Mouse (Mus musculus) limb, embryonic 13.5 days (tissue): ENCODE measurements around the gene Abhd12b. TPM values are rescaled to one million over a fixed set of nuclear protein-coding genes. Genes with fewer than 3 reads are reported as not detected.
"Not testable (repeated sequence)": the region's sequence is repeated elsewhere in the genome, so short reads cannot be mapped to it uniquely, and the experiment has no call there.

Experiments
- ATAC-seq: fragments of 200-750 bp; cut with Nextera tagmentation; 2 replicates; pipeline ENCODE4 v1.8.0; 2017; ENCODE audit warnings: low read depth, moderate number of reproducible peaks, moderate TSS enrichment; ENCODE audit not compliant: low FRiP score
- H3K27ac ChIP-seq: fragments of 300-500 bp; sonication (generic); 2 replicates; pipeline ENCODE4 v1.5.1; 2015; ENCODE audit warnings: inconsistent platforms, mild to moderate bottlenecking, moderate library complexity
- H3K27me3 ChIP-seq: fragments of 300-500 bp; sonication (generic); 2 replicates; pipeline ENCODE4 v1.6.1; 2015; ENCODE audit warnings: mild to moderate bottlenecking, inconsistent platforms
- H3K36me3 ChIP-seq: fragments of 300-500 bp; sonication (generic); 2 replicates; pipeline ENCODE4 v1.6.1; 2015; ENCODE audit warnings: inconsistent platforms, mild to moderate bottlenecking, moderate library complexity
- H3K4me1 ChIP-seq: fragments of 300-500 bp; sonication (generic); 2 replicates; pipeline ENCODE4 v1.6.1; 2015; ENCODE audit warnings: inconsistent platforms
- H3K4me2 ChIP-seq: fragments of 300-500 bp; sonication (generic); replicated peaks from 2 replicates; pipeline ENCODE4 v1.6.1; 2015; ENCODE audit warnings: inconsistent platforms, mild to moderate bottlenecking, moderate library complexity
- H3K4me3 ChIP-seq: fragments of 300-500 bp; sonication (generic); 2 replicates; pipeline ENCODE4 v1.5.1; 2015; ENCODE audit warnings: moderate library complexity, mild to moderate bottlenecking, inconsistent platforms
- H3K9ac ChIP-seq: fragments of 300-500 bp; sonication (generic); 2 replicates; pipeline ENCODE4 v1.6.1; 2015; ENCODE audit warnings: mild to moderate bottlenecking, inconsistent platforms
- H3K9me3 ChIP-seq: fragments of 300-500 bp; sonication (generic); 2 replicates; pipeline ENCODE4 v1.6.1; 2016; ENCODE audit warnings: inconsistent platforms
- WGBS: fragments of 180-500 bp; shearing (Covaris S2); methylation state at CpG from one replicate; pipeline ENCODE4 v1.1.7; 2015; 5-methylcytosine and 5-hydroxymethylcytosine counted together
- polyA plus RNA-seq: library from polyadenylated mRNA; unstranded; fragments of >200 nt; fragmentation: Nextera tagmentation; extraction: Ambion mirVana; gene quantifications from 2 replicates; pipeline ENCODE4 v1.2.1, GENCODE M21; 2015

The Abhd12b gene
- polyA plus RNA-seq, 1 experiment from 2014 or later, result not detected

DNA sequence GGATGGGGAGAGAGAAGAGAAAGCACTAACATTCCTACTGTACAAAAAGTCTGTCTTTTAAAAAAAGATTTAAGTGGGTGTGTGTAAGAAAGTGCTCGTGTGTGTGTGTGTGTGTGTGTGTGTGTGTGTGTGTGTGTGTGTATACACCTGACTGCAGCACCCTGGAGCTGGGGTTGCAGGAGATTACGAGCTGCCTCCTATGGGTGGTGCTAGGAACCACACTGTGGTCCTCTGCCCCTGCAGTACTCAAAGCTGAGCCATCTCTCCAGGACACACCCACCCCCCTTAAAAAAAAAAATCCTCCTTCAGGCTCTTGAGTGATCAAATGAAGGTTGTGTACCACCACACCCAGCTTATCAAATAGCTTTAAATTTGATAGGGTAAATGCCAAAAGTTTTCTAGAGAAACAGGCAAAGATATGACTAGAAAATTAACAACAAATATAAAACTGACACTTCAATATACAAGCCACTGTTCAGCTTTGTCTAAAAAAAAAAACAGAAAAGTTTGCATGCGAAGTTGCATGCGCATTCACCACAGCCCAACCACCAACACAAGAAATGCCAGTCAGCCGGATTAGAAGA lies 12.9 kb upstream of the Abhd12b start:
- no peak overlapping the region for H3K9ac ChIP-seq
- no peak overlapping the region for H3K4me2 ChIP-seq
- no peak for ATAC-seq
- H3K27me3 ChIP-seq, result no peaks in the 10 kb centered on the region
- no peaks in the 10 kb centered on the region for H3K4me1 ChIP-seq
- H3K36me3 ChIP-seq, result no peaks in the 10 kb centered on the region
- H3K4me3 ChIP-seq, result no peak overlapping the region
- 87% methylated on average over 5 of the region's 5 CpGs for WGBS
- no peaks in the 10 kb centered on the region for H3K9me3 ChIP-seq
- no peak overlapping the region for H3K27ac ChIP-seq

DNA sequence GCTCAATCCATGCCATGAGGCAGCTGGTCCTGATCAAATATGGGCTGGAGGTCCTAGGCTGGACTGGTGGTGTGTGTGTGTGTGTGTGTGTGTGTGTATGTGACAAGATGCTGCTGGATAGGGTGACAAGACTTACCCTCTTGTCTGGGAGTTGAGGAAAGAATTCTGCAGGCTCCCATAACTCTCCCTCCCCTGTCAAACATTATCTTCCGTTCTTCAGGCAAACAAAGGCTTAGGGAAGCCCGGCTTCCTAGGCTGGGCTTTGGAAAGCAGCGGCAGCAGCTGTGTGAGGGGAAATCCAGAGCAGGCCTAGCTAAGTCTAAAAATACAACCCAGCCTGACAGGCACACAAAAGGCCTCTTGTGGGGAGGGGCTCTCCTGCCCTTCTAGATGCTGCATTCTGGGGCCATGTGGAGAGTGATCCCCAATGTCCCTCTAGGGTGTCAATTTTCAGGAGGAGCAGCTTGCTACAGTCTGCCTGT lies 9.8 kb upstream of the Abhd12b start:
- not testable (repeated sequence) for H3K4me2 ChIP-seq, H3K27me3 ChIP-seq, H3K36me3 ChIP-seq, H3K9ac ChIP-seq, H3K9me3 ChIP-seq, H3K4me3 ChIP-seq
- peaks cover 12% of the 10 kb centered on the region for H3K4me1 ChIP-seq
- WGBS, result 29% methylated on average over 3 of the region's 3 CpGs
- H3K27ac ChIP-seq, result 0 out of 2 replicates have a peak overlapping the region, but pooled peaks have one; percentile 33
- ATAC-seq, result peak; percentile 70

DNA sequence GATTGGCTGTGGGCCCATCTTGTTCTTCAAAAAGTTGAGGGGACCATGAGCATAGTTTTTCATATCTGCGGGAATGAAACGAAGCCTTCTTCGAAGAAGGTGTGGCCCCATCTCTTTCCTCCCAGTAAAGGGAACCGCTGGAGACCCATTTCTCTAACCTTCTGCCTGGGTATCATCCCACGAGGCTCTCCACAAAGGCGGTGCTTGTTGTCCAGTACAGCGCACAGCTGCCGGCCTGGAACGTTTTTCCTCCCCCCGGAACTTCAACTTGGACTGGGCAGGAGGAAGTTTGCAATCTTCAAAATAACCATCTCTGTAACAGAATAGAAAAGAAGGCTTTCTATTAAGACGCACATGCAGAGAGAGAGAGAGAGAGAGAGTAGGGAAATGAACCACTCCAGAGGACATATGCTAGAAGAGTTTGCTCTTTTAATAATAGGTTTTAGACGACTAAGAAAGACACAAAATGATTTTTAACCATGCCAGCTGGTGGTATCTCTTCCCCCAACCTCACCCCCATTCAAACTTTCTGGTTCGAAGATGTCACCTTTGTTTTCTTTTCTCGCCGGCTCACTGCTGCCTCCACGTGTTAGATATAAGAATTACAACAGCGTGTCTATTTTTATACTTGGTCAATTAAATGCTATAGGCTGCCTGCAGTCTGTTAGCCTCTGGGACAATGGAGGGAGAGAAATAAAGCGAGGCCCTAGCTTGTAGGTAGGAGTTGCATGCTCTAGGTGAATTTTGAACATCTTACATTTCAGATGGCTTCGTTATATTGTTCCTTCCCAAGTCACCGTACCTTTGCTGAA lies 9.1 kb upstream of the Abhd12b start:
- H3K4me1 ChIP-seq, result peaks cover 12% of the 10 kb centered on the region
- WGBS, result 53% methylated on average over 20 of the region's 20 CpGs
- H3K36me3 ChIP-seq, result no peaks in the 10 kb centered on the region
- H3K9me3 ChIP-seq, result no peaks in the 10 kb centered on the region
- H3K27me3 ChIP-seq, result no peaks in the 10 kb centered on the region
- 0 out of 2 replicates have a peak overlapping the region, but pooled peaks have one; percentile 15 for H3K4me2 ChIP-seq
- H3K9ac ChIP-seq, result no peak overlapping the region
- ATAC-seq, result no peak
- H3K4me3 ChIP-seq, result no peak overlapping the region
- no peak overlapping the region for H3K27ac ChIP-seq

DNA sequence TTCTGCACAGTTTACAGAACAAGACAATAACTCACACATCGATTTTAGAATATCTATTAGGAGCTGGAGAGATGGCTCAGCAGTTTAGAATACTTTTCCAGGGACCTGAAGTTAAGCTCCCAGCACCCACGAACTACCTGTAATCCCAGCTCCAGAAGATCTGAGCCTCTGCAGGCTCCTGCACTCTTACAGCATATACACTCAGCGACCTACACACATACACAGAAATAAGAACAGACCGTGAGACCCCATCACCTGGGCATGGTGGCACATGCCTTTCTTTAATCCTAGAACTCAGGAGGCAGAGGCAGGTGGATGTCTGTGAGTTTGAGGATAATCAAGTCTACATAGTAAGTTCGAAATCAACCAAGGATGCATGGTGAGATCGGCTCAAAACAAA lies 8.4 kb upstream of the Abhd12b start:
- 85% methylated on average over 6 of the region's 6 CpGs for WGBS
- Histone ChIP-seq H3K9ac (no peak overlapping the region), H3K4me1 (peaks cover 12% of the 10 kb centered on the region), H3K4me2 (no peak overlapping the region), H3K9me3 (no peaks in the 10 kb centered on the region), H3K4me3 (no peak overlapping the region), H3K27ac (no peak overlapping the region), H3K36me3 (no peaks in the 10 kb centered on the region), H3K27me3 (no peaks in the 10 kb centered on the region)
- no peak for ATAC-seq

DNA sequence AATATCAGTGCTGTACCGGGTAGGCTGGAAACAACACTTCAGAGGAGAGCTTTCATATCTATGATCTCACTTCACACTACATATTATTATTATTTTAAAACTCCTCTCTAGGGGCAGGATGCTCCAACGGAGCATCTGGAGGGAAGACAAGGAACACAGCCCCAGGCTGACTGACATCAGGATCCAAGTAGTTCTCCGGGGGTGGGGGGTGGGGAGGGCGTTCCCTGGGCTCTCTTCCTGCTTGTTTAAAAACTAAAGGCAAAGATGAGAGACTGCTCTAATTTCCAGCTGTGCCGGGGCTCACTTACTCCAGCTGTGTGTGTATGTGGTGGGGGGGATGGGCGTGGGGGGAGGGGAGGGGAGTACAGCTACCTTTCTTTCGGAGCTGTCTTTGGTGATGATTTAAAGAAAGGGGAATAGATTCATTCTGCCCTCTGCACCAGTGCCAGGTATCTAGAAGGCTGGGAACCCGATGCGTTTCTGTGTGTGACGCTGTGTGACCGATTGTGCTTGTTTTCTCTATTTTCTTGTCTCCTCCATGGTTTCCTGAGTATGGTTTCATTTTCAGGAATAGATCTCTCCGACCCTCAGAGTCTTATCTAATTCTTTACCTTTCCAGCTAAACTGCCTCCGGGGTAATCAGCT lies 5.8 kb upstream of the Abhd12b start:
- WGBS, result 5% methylated on average over 13 of the region's 13 CpGs
- H3K4me2 ChIP-seq, result peak overlapping the region; percentile 59
- H3K4me3 ChIP-seq, result peak overlapping the region; percentile 30
- no peak overlapping the region for H3K27ac ChIP-seq
- H3K9ac ChIP-seq, result no peak overlapping the region; the same call in none of the 2 replicates
- H3K4me1 ChIP-seq, result peaks cover 12% of the 10 kb centered on the region
- no peaks in the 10 kb centered on the region for H3K36me3 ChIP-seq
- ATAC-seq, result no peak
- no peaks in the 10 kb centered on the region for H3K27me3 ChIP-seq
- no peaks in the 10 kb centered on the region for H3K9me3 ChIP-seq

GRCm38 (mm10) chr12:70148631-70149265 lies 5.2 kb upstream of the Abhd12b start:
- 15% methylated on average over 11 of the region's 11 CpGs for WGBS
- H3K9ac ChIP-seq, result no peak overlapping the region
- H3K27ac ChIP-seq, result no peak overlapping the region
- no peak; the same call in 1 of the 2 replicates for ATAC-seq
- no peaks in the 10 kb centered on the region for H3K27me3 ChIP-seq
- H3K36me3 ChIP-seq, result no peaks in the 10 kb centered on the region
- peak overlapping the region; percentile 59 for H3K4me2 ChIP-seq
- peak overlapping the region; percentile 30 for H3K4me3 ChIP-seq
- peaks cover 12% of the 10 kb centered on the region for H3K4me1 ChIP-seq
- no peaks in the 10 kb centered on the region for H3K9me3 ChIP-seq

GRCm38 (mm10) chr12:70156222-70156621 lies 2.3 kb downstream of the Abhd12b start:
- H3K9me3 ChIP-seq, result no peaks in the 10 kb centered on the region
- 64% methylated on average over 6 of the region's 6 CpGs for WGBS
- H3K36me3 ChIP-seq, result no peaks in the 10 kb centered on the region
- no peaks in the 10 kb centered on the region for H3K4me1 ChIP-seq
- no peak for ATAC-seq
- H3K4me2 ChIP-seq, result no peak overlapping the region
- H3K27me3 ChIP-seq, result no peaks in the 10 kb centered on the region
- H3K9ac ChIP-seq, result no peak overlapping the region
- H3K4me3 ChIP-seq, result no peak overlapping the region
- no peak overlapping the region for H3K27ac ChIP-seq

- H3K27ac ChIP-seq, result no peak overlapping the region
- H3K9ac ChIP-seq, result no peak overlapping the region
- H3K4me2 ChIP-seq, result no peak overlapping the region
- ATAC-seq, result no peak
- H3K27me3 ChIP-seq, result no peaks in the 10 kb centered on the region
- H3K4me1 ChIP-seq, result no peaks in the 10 kb centered on the region
- no peaks in the 10 kb centered on the region for H3K36me3 ChIP-seq
- H3K9me3 ChIP-seq, result no peaks in the 10 kb centered on the region
- WGBS, result 49% methylated on average over 5 of the region's 5 CpGs
- H3K4me3 ChIP-seq, result no peak overlapping the region
Observed at GRCm38 (mm10) chr12:70157292-70158066, 3.5 kb downstream of the Abhd12b start.

GRCm38 (mm10) chr12:70161057-70161456 lies 7.1 kb downstream of the Abhd12b start:
- Histone ChIP-seq H3K9me3 (no peaks in the 10 kb centered on the region), H3K4me2 (no peak overlapping the region), H3K36me3 (no peaks in the 10 kb centered on the region), H3K9ac (no peak overlapping the region), H3K27me3 (no peaks in the 10 kb centered on the region), H3K27ac (no peak overlapping the region), H3K4me3 (no peak overlapping the region), H3K4me1 (no peaks in the 10 kb centered on the region)
- no peak for ATAC-seq
- 73% methylated on average over 5 of the region's 5 CpGs for WGBS

DNA sequence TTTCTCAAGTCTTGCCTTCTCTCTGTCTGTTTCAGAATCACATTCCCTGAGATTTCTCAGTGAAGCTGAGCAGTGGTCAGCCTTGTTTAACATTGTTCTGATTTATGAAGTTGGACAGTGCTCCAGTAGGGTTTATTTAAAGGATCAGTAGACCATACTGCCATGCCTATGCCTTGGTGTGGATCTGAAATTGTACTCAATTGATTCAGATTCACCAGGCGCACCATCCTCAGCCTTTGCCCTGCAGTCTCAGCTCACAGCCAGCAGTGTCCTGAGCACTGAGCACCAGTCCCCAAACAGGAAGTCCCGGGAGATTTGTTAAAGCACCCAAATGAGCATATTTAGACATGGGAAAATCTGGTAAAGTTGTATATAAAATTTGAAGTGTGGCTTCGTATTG lies 10.8 kb downstream of the Abhd12b start:
- no peaks in the 10 kb centered on the region for H3K27me3 ChIP-seq
- H3K9ac ChIP-seq, result no peak overlapping the region
- WGBS, result 61% methylated on average over 3 of the region's 3 CpGs
- no peaks in the 10 kb centered on the region for H3K9me3 ChIP-seq
- no peak overlapping the region for H3K27ac ChIP-seq
- no peaks in the 10 kb centered on the region for H3K4me1 ChIP-seq
- H3K4me3 ChIP-seq, result no peak overlapping the region
- ATAC-seq, result no peak
- no peaks in the 10 kb centered on the region for H3K36me3 ChIP-seq
- H3K4me2 ChIP-seq, result no peak overlapping the region

DNA sequence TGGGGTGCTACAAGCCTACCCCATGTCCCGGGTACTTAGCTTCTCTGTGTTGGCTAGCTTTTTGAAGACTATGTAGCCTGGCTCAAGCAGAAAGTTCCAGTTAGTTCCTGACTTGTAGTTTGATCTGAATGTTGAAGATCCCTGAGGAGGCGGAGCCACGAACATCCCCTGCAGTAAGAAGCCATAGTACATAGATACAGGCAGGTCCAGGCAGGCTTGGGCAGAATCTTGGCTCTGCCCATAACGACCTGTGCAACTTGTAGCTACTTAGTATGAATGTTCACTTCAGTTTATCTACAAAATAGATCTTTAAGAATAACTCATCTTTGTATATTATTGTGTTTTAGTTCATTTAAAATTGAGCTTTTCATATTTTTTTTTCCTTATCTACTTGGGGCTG lies 14.0 kb downstream of the Abhd12b start:
- no peak overlapping the region for H3K9ac ChIP-seq
- H3K27ac ChIP-seq, result no peak overlapping the region
- H3K4me2 ChIP-seq, result no peak overlapping the region
- no peaks in the 10 kb centered on the region for H3K27me3 ChIP-seq
- WGBS, result 79% methylated on average over 4 of the region's 4 CpGs
- H3K9me3 ChIP-seq, result no peaks in the 10 kb centered on the region
- 0 out of 2 replicates have a peak, but pooled peaks cover under 1% of the 10 kb centered on the region for H3K4me1 ChIP-seq
- H3K36me3 ChIP-seq, result no peaks in the 10 kb centered on the region
- H3K4me3 ChIP-seq, result no peak overlapping the region
- ATAC-seq, result no peak
